Mouse (Mus musculus) midbrain, embryonic 16.5 days (tissue): ENCODE measurements around the gene Des. TPM values are rescaled to one million over a fixed set of nuclear protein-coding genes. Genes with fewer than 3 reads are reported as not detected.
A peak's percentile ranks its signal among the peaks of the same experiment; 100 is the strongest.

Source experiments
- ATAC-seq: fragments of 200-750 bp; cut with Nextera tagmentation; 2 replicates; pipeline ENCODE4 v1.8.0; 2017; ENCODE audit warnings: moderate TSS enrichment
- H3K27ac ChIP-seq: fragments of 300-500 bp; sonication (generic); 2 replicates; pipeline ENCODE4 v1.5.1; 2014; ENCODE audit warnings: mild to moderate bottlenecking, low read length, mixed read lengths
- H3K27me3 ChIP-seq: fragments of 300-500 bp; sonication (generic); 2 replicates; pipeline ENCODE4 v1.6.1; 2014; ENCODE audit warnings: low read depth, low read length, mixed read lengths; ENCODE audit not compliant: control insufficient read depth, insufficient read depth
- H3K36me3 ChIP-seq: fragments of 300-500 bp; sonication (generic); 2 replicates; pipeline ENCODE4 v1.6.1; 2014; ENCODE audit warnings: mild to moderate bottlenecking, low read length, moderate library complexity, mixed read lengths; ENCODE audit not compliant: control insufficient read depth, insufficient read depth
- H3K4me1 ChIP-seq: fragments of 300-500 bp; sonication (generic); 2 replicates; pipeline ENCODE4 v1.6.1; 2014; ENCODE audit warnings: mild to moderate bottlenecking, low read length, mixed read lengths; ENCODE audit not compliant: control insufficient read depth, insufficient read depth
- H3K4me2 ChIP-seq: fragments of 300-500 bp; sonication (generic); 2 replicates; pipeline ENCODE4 v1.6.1; 2014; ENCODE audit warnings: mild to moderate bottlenecking, low read length, mixed read lengths
- H3K4me3 ChIP-seq: fragments of 300-500 bp; sonication (generic); 2 replicates; pipeline ENCODE4 v1.5.1; 2014; ENCODE audit warnings: low read depth, mild to moderate bottlenecking, low read length, moderate library complexity, mixed read lengths
- H3K9ac ChIP-seq: fragments of 300-500 bp; sonication (generic); 2 replicates; pipeline ENCODE4 v1.6.1; 2014; ENCODE audit warnings: low read depth, low read length, mixed read lengths
- H3K9me3 ChIP-seq: fragments of 300-500 bp; sonication (generic); replicated peaks from 2 replicates; pipeline ENCODE4 v1.6.1; 2014; ENCODE audit warnings: mild to moderate bottlenecking, low read length, mixed read lengths; ENCODE audit not compliant: control insufficient read depth, poor library complexity, severe bottlenecking
- WGBS: fragments of 180-500 bp; shearing (Covaris S2); extraction: QIAGEN DNeasy Blood & Tissue Kit; methylation state at CpG from one replicate; pipeline ENCODE4 v1.1.7; 2014; 5-methylcytosine and 5-hydroxymethylcytosine counted together
- polyA plus RNA-seq: library from polyadenylated mRNA; unstranded; fragments of >200 nt; fragmentation: Nextera tagmentation; extraction: Ambion mirVana; gene quantifications from 2 replicates; pipeline ENCODE4 v1.2.1, GENCODE M21; 2015

Des gene
- polyA plus RNA-seq, 1 experiment from 2014 or later: 1.2 TPM

GRCm38 (mm10) chr1:75387469-75387928 is 27.4 kb downstream of the Des start:
- Histone ChIP-seq H3K4me2 (peak overlapping the region; percentile 47; the same call in 1 of the 2 replicates), H3K27me3 (peaks cover 16% of the 10 kb centered on the region), H3K36me3 (peaks cover 3% of the 10 kb centered on the region; the same call in 1 of the 2 replicates), H3K9ac (peak overlapping the region; percentile 39), H3K27ac (no peak overlapping the region), H3K9me3 (no peaks in the 10 kb centered on the region), H3K4me1 (peaks cover 56% of the 10 kb centered on the region), H3K4me3 (peak overlapping the region; percentile 22; the same call in 1 of the 2 replicates)
- 9% methylated on average over 7 of the region's 7 CpGs for WGBS
- no peak for ATAC-seq

GRCm38 (mm10) chr1:75387929-75388897 is 28.1 kb downstream of the Des start:
- peaks cover 51% of the 10 kb centered on the region for H3K4me1 ChIP-seq
- peaks cover 7% of the 10 kb centered on the region; the same call in 1 of the 2 replicates for H3K36me3 ChIP-seq
- peak overlapping the region; percentile 39 for H3K9ac ChIP-seq
- WGBS: 7% methylated on average over 94 of the region's 94 CpGs
- H3K4me3 ChIP-seq: peak overlapping the region; percentile 22
- H3K4me2 ChIP-seq: peak overlapping the region; percentile 47
- H3K9me3 ChIP-seq: no peaks in the 10 kb centered on the region
- peaks cover 16% of the 10 kb centered on the region for H3K27me3 ChIP-seq
- no peak overlapping the region for H3K27ac ChIP-seq
- ATAC-seq: peak; percentile 4; the same call in 1 of the 2 replicates

- Histone ChIP-seq H3K27me3 (peaks cover 16% of the 10 kb centered on the region), H3K27ac (no peak overlapping the region), H3K36me3 (peaks cover 7% of the 10 kb centered on the region; the same call in 1 of the 2 replicates), H3K4me1 (peaks cover 48% of the 10 kb centered on the region), H3K4me2 (peak overlapping the region; percentile 47), H3K4me3 (0 out of 2 replicates have a peak overlapping the region, but pooled peaks have one; percentile 9), H3K9me3 (no peaks in the 10 kb centered on the region), H3K9ac (peak overlapping the region; percentile 39)
- no peak for ATAC-seq
- WGBS: 21% methylated on average over 23 of the region's 23 CpGs
These were observed 28.9 kb downstream of the Des start for GRCm38 (mm10) chr1:75388898-75389515.

GRCm38 (mm10) chr1:75393139-75393538 is 33.0 kb downstream of the Des start:
- no peak for ATAC-seq
- Histone ChIP-seq H3K9me3 (no peaks in the 10 kb centered on the region), H3K9ac (no peak overlapping the region), H3K4me1 (peaks cover 10% of the 10 kb centered on the region), H3K4me2 (no peak overlapping the region), H3K4me3 (no peak overlapping the region), H3K27me3 (peaks cover 5% of the 10 kb centered on the region; the same call in 1 of the 2 replicates), H3K36me3 (peaks cover 7% of the 10 kb centered on the region; the same call in 1 of the 2 replicates), H3K27ac (no peak overlapping the region)
- WGBS: 67% methylated on average over 9 of the region's 9 CpGs

- no peak overlapping the region for H3K27ac ChIP-seq
- peaks cover 8% of the 10 kb centered on the region; the same call in 1 of the 2 replicates for H3K4me1 ChIP-seq
- peaks cover 7% of the 10 kb centered on the region; the same call in 1 of the 2 replicates for H3K36me3 ChIP-seq
- no peak overlapping the region for H3K4me3 ChIP-seq
- ATAC-seq: no peak
- 80% methylated on average over 3 of the region's 3 CpGs for WGBS
- H3K27me3 ChIP-seq: 0 out of 2 replicates have a peak, but pooled peaks cover 4% of the 10 kb centered on the region
- no peak overlapping the region for H3K9ac ChIP-seq
- H3K9me3 ChIP-seq: no peaks in the 10 kb centered on the region
- no peak overlapping the region for H3K4me2 ChIP-seq
These were observed 33.7 kb downstream of the Des start for GRCm38 (mm10) chr1:75393846-75394245.

GRCm38 (mm10) chr1:75398761-75399402 is 38.8 kb downstream of the Des start:
- Histone ChIP-seq H3K27me3 (no peaks in the 10 kb centered on the region), H3K36me3 (peaks cover 12% of the 10 kb centered on the region), H3K4me1 (peaks cover 17% of the 10 kb centered on the region), H3K4me2 (no peak overlapping the region), H3K9ac (no peak overlapping the region), H3K4me3 (no peak overlapping the region), H3K27ac (no peak overlapping the region), H3K9me3 (no peaks in the 10 kb centered on the region)
- WGBS: 9% methylated on average over 9 of the region's 9 CpGs
- ATAC-seq: peak; percentile 36; the same call in 1 of the 2 replicates

GRCm38 (mm10) chr1:75399755-75400492 is 39.8 kb downstream of the Des start:
- Histone ChIP-seq H3K27ac (peak overlapping the region; percentile 55; the same call in 1 of the 2 replicates), H3K4me1 (peaks cover 17% of the 10 kb centered on the region), H3K4me2 (peak overlapping the region; percentile 31), H3K4me3 (no peak overlapping the region), H3K9ac (peak overlapping the region; percentile 56; the same call in 1 of the 2 replicates), H3K36me3 (peaks cover 12% of the 10 kb centered on the region), H3K9me3 (no peaks in the 10 kb centered on the region), H3K27me3 (no peaks in the 10 kb centered on the region)
- WGBS: 7% methylated on average over 15 of the region's 15 CpGs
- peak; percentile 70 for ATAC-seq
